Mouse (Mus musculus) megakaryocyte, embryonic 14.5 days (primary cell): ENCODE measurements around the gene Sh3tc1.

Source experiments
- FLI1 ChIP-seq: IDR thresholded peaks from 2 replicates; pipeline ENCODE4 v1.6.1; 2012; ENCODE audit warnings: low read length, inconsistent platforms, mixed read lengths
- GATA1 ChIP-seq: IDR thresholded peaks from 3 replicates; pipeline ENCODE4 v1.6.1; 2012; ENCODE audit warnings: mixed read lengths, low read length, inconsistent platforms, borderline replicate concordance

DNA sequence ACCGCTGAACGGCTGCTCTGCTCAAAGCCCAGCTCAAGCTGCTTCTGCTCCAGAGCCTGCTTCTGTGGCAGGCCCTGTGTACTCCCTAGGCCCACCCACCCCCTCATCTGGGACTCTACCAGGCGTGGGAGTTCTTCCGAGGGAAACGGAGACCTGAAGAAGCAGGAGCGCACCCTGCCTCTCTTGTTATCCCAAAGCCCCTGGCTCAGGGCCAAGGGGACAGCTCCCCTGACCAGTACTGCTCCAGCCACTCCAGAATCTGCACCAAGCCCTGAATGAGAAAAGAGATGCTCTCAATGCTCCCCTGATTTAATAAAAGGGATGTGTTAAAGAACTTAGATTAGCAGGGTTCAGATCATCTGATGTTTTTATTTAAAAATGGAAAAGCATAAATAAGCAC lies 78.6 kb downstream of the Sh3tc1 start:
- TF ChIP-seq GATA1 = no peak
- no peak for TF ChIP-seq FLI1
